Mouse (Mus musculus) adrenal gland (tissue): ENCODE data around the gene Olfr709-ps1.
"Not testable (repeated sequence)": the region's sequence is repeated elsewhere in the genome, so short reads cannot be mapped to it uniquely, and the experiment has no call there.

Source experiments
- intact Hi-C: fragments of 180-260 bp; cut with DNase I; formaldehyde crosslinking; loops from one replicate; pipeline ENCODE4 v1.15.1; 2025
- long read RNA-seq, 2 experiments: library from polyadenylated mRNA; unstranded; transcript quantifications; one replicate each; pipeline ENCODE4 v2.0.0; 2020; ENCODE audit warnings: borderline replicate concordance in 1 of 2; ENCODE audit not compliant: insufficient replicate concordance in 1 of 2

Olfr709-ps1 gene
- long read RNA-seq, experiment 1: 0 reads
- long read RNA-seq, experiment 2: 0 reads

- intact Hi-C loops: no loop called here
Measured at GRCm38 (mm10) chr7:106932119-106932518, at the start of gene Olfr709-ps1. Gene Olfr709-ps1 (minus strand): TSS chr7:106932219.

GRCm38 (mm10) chr7:106975353-106975752, 43.3 kb upstream of the Olfr709-ps1 start, which contains the start of gene Olfr711:
Gene Olfr711 (minus strand): TSS chr7:106975453.
- intact Hi-C loops: no loop called here

- intact Hi-C loops: not testable (repeated sequence)
Measured at GRCm38 (mm10) chr7:106967503-106967902, 35.5 kb upstream of the Olfr709-ps1 start.

GRCm38 (mm10) chr7:106963837-106964236, 31.8 kb upstream of the Olfr709-ps1 start, which contains the start of gene Olfr6:
Gene Olfr6 (minus strand): TSS chr7:106963937.
- intact Hi-C loops: loop anchor here (5.0 kb wide), 1 partner anchor 57 kb away; the partner anchor contains the start of gene Olfr1532-ps1

GRCm38 (mm10) chr7:106948212-106948611, 16.2 kb upstream of the Olfr709-ps1 start, which contains the start of gene Olfr710:
Gene Olfr710 (minus strand): TSS chr7:106948312.
- intact Hi-C loops: no loop called here

- intact Hi-C loops: not testable (repeated sequence)
Measured at GRCm38 (mm10) chr7:106920961-106921360, 11.1 kb downstream of the Olfr709-ps1 start.

GRCm38 (mm10) chr7:106907676-106908075, 24.3 kb downstream of the Olfr709-ps1 start, which contains the start of gene Olfr1532-ps1:
Gene Olfr1532-ps1 (plus strand): TSS chr7:106908001.
- intact Hi-C loops: loop anchor here (5.0 kb wide), 1 partner anchor 55 kb away; the partner anchor contains the start of gene Olfr6

- intact Hi-C loops: not testable (repeated sequence)
Measured at GRCm38 (mm10) chr7:106901141-106901540, 30.9 kb downstream of the Olfr709-ps1 start, which contains the start of gene Olfr707. Gene Olfr707 (minus strand): TSS chr7:106901241.

- intact Hi-C loops: no loop called here
Measured at GRCm38 (mm10) chr7:106888062-106888461, 44.0 kb downstream of the Olfr709-ps1 start, which contains the start of gene Olfr706. Gene Olfr706 (minus strand): TSS chr7:106888162.

- intact Hi-C loops: no loop called here
Measured at GRCm38 (mm10) chr7:106876791-106877190, 55.2 kb downstream of the Olfr709-ps1 start, which contains the start of gene Olfr705. Gene Olfr705 (minus strand): TSS chr7:106876891.
